Mouse (Mus musculus): ENCODE measurements around the gene Olfr123. TPM values are rescaled to one million over a fixed set of nuclear protein-coding genes. Genes with fewer than 3 reads are reported as not detected.

Olfr123 gene
- total RNA-seq (2017), result not detected in 2 replicates

- ATAC-seq (ENCODE audit: extremely low read depth, insufficient number of reproducible peaks, low FRiP score, poor library complexity, severe bottlenecking), result no peak
These were observed at the start of gene Olfr123 for GRCm38 (mm10) chr17:37793229-37793628. Gene Olfr123 (plus strand): TSS chr17:37793529.

GRCm38 (mm10) chr17:37768307-37768706 lies 25.0 kb upstream of the Olfr123 start, which contains the start of gene Olfr122:
Gene Olfr122 (plus strand): TSS chr17:37768607.
- ATAC-seq (ENCODE audit: extremely low read depth, insufficient number of reproducible peaks, low FRiP score, poor library complexity, severe bottlenecking), result no peak

- no peak for ATAC-seq (ENCODE audit: extremely low read depth, insufficient number of reproducible peaks, low FRiP score, poor library complexity, severe bottlenecking)
These were observed 6.3 kb downstream of the Olfr123 start, which contains the start of gene Olfr124 for GRCm38 (mm10) chr17:37799588-37799987. Gene Olfr124 (plus strand): TSS chr17:37799888.

- no peak for ATAC-seq (ENCODE audit: extremely low read depth, insufficient number of reproducible peaks, low FRiP score, poor library complexity, severe bottlenecking)
These were observed 39.3 kb downstream of the Olfr123 start, which contains the start of gene Olfr125 for GRCm38 (mm10) chr17:37832649-37833048. Gene Olfr125 (plus strand): TSS chr17:37832949.

- no peak for ATAC-seq (ENCODE audit: extremely low read depth, insufficient number of reproducible peaks, low FRiP score, poor library complexity, severe bottlenecking)
These were observed 53.9 kb downstream of the Olfr123 start, which contains the start of gene Olfr126 for GRCm38 (mm10) chr17:37847183-37847582. Gene Olfr126 (plus strand): TSS chr17:37847483.

Other genes starting within 250 kb of the Olfr123 start
- not detected in 2 replicates for gene Olfr112, start 224.1 kb upstream of the Olfr123 start, total RNA-seq (2017)
- gene Olfr113, start 215.9 kb upstream of the Olfr123 start, total RNA-seq (2017), result not detected in 2 replicates
- not detected in 2 replicates for gene Olfr114, start 200.8 kb upstream of the Olfr123 start, total RNA-seq (2017)
- gene Olfr115, start 166.4 kb upstream of the Olfr123 start, total RNA-seq (2017), result not detected in 2 replicates
- gene Olfr116, start 166.3 kb upstream of the Olfr123 start, total RNA-seq (2017), result not detected in 2 replicates
- not detected in 2 replicates for gene Olfr117, start 129.7 kb upstream of the Olfr123 start, total RNA-seq (2017)
- not detected in 2 replicates for gene Olfr118, start 126.5 kb upstream of the Olfr123 start, total RNA-seq (2017)
- not detected in 2 replicates for gene Olfr119, start 97.0 kb upstream of the Olfr123 start, total RNA-seq (2017)
- not detected in 2 replicates for gene Olfr120, start 71.7 kb upstream of the Olfr123 start, total RNA-seq (2017)
- gene Olfr121, start 44.7 kb upstream of the Olfr123 start, total RNA-seq (2017), result 0.35 TPM in 1 of 2 replicates, not detected in the other
- gene Olfr122, start 24.9 kb upstream of the Olfr123 start, total RNA-seq (2017), result not detected in 2 replicates
- not detected in 2 replicates for gene Olfr124, start 6.4 kb downstream of the Olfr123 start, total RNA-seq (2017)
- not detected in 2 replicates for gene Olfr125, start 39.4 kb downstream of the Olfr123 start, total RNA-seq (2017)
- not detected in 2 replicates for gene Olfr126, start 54.0 kb downstream of the Olfr123 start, total RNA-seq (2017)
- gene Olfr127, start 106.9 kb downstream of the Olfr123 start, total RNA-seq (2017), result 0.12 TPM in 1 of 2 replicates, not detected in the other
- not detected in 2 replicates for gene Olfr128, start 127.0 kb downstream of the Olfr123 start, total RNA-seq (2017)
- not detected in 2 replicates for gene Olfr761, start 159.6 kb downstream of the Olfr123 start, total RNA-seq (2017)

All from neutrophil, adult 5-6 weeks (primary cell).